In the genomic region with DNA sequence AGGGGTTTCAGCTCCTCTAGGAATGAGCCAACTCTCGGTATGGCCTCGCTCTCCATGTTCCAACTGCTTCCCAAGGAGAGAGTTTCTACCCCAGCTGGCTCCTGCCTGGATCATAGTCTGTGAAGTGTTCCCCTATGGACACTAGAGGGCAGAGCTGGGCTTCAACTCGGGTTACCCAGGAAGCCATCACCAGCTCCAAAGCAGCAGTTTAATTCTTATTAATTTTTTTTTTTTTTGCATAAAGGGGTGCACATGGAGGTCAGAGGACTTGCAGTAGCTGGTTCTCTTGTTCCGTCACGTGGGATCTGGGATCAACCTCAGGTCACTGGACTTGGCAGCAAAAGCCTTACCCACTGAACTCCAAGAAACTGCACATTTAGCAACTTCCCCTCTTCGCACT, we compare ENCODE assay signal across 8 mouse cellular contexts. TPM values are rescaled to one million over a fixed set of nuclear protein-coding genes. Genes with fewer than 3 reads are reported as not detected.
DNase-seq lines count a peak whose midpoint lies in the region; ATAC-seq lines count a peak whose summit lies in the region.
"Had no signal": no experiment of that assay in that cellular context is flagged by ENCODE, and none has a peak within 500 bp of the region (broad histone marks: within the 10 kb centered on the region; RNA-seq: fewer than 3 reads in every experiment).

No protein-coding gene starts in this region.

- ATAC-seq in forebrain, embryonic 14.5 days = peak; percentile 79
- ATAC-seq in hindbrain, embryonic 11.5 days (ENCODE audit: low FRiP score) = no peak
- ATAC-seq in lung, embryonic 16.5 days (ENCODE audit: low read depth) = peak; percentile 72

- H3K27me3 ChIP-seq in forebrain, embryonic 14.5 days (replicated peaks; ENCODE audit: control insufficient read depth, insufficient read depth, low read length) = no peaks in the 10 kb centered on the region
- H3K27me3 ChIP-seq in hindbrain, embryonic 11.5 days (ENCODE audit: control insufficient read depth, insufficient read depth, low read length) = no peaks in the 10 kb centered on the region
- H3K27me3 ChIP-seq in lung, embryonic 16.5 days (ENCODE audit: control insufficient read depth, insufficient read depth, low read depth, low read length) = no peaks in the 10 kb centered on the region
- H3K27me3 ChIP-seq: megakaryocyte, embryonic 14.5 days had no signal

- no peaks in the 10 kb centered on the region for H3K4me1 ChIP-seq in forebrain, embryonic 14.5 days (ENCODE audit: control insufficient read depth, insufficient read depth, low read length)
- no peaks in the 10 kb centered on the region for H3K4me1 ChIP-seq in hindbrain, embryonic 11.5 days (replicated peaks; ENCODE audit: control insufficient read depth, insufficient read depth, low read length)
- peaks cover 3% of the 10 kb centered on the region; the same call in 1 of the 2 replicates for H3K4me1 ChIP-seq in lung, embryonic 16.5 days (replicated peaks; ENCODE audit: control insufficient read depth, insufficient read depth, low read length)

- peak; percentile 93 for DNase-seq in NIH3T3 (ENCODE audit: low read depth)
- DNase-seq in c-Kit-positive CD71-positive TER-119-negative erythroid progenitor cells, embryonic 14.5 days (ENCODE audit: low read depth) = peak; percentile 54
- peak; percentile 92 for DNase-seq in forebrain, embryonic 14.5 days (ENCODE audit: low spot score)
- DNase-seq in hindbrain, embryonic 11.5 days (ENCODE audit: low spot score) = peak; percentile 79
- peak; percentile 83 to 85 for DNase-seq in layer of hippocampus, postnatal 10 days (ENCODE audit: low spot score in 2 of 2)
- peak; percentile 91 for DNase-seq in retina, embryonic 14.5 days (ENCODE audit: low spot score)

- H3K27ac ChIP-seq in forebrain, embryonic 14.5 days (ENCODE audit: low read depth, low read length) = no peak overlapping the region
- H3K27ac ChIP-seq in hindbrain, embryonic 11.5 days (ENCODE audit: low read depth, low read length) = 0 out of 2 replicates have a peak overlapping the region, but pooled peaks have one; percentile 24
- peak overlapping the region; percentile 45 for H3K27ac ChIP-seq in lung, embryonic 16.5 days (ENCODE audit: low read length)

- H3K9ac ChIP-seq in forebrain, embryonic 14.5 days (ENCODE audit: low read length) = no peak overlapping the region; the same call in 1 of the 2 replicates
- H3K9ac ChIP-seq in hindbrain, embryonic 11.5 days (ENCODE audit: low read depth, low read length) = no peak overlapping the region
- H3K9ac ChIP-seq in lung, embryonic 16.5 days (ENCODE audit: low read length) = no peak overlapping the region; the same call in 1 of the 2 replicates

- H3K4me2 ChIP-seq in forebrain, embryonic 14.5 days (ENCODE audit: low read length) = no peak overlapping the region
- H3K4me2 ChIP-seq in hindbrain, embryonic 11.5 days (replicated peaks; ENCODE audit: low read depth, low read length) = no peak overlapping the region
- no peak overlapping the region for H3K4me2 ChIP-seq in lung, embryonic 16.5 days (ENCODE audit: low read depth, low read length)

- H3K9me3 ChIP-seq in forebrain, embryonic 14.5 days (replicated peaks; ENCODE audit: control insufficient read depth, low read length) = no peaks in the 10 kb centered on the region
- H3K9me3 ChIP-seq in hindbrain, embryonic 11.5 days (ENCODE audit: control insufficient read depth, low read length) = no peaks in the 10 kb centered on the region
- no peaks in the 10 kb centered on the region for H3K9me3 ChIP-seq in lung, embryonic 16.5 days (ENCODE audit: control insufficient read depth, low read length)
- H3K9me3 ChIP-seq: megakaryocyte, embryonic 14.5 days had no signal

- no peak overlapping the region for H3K4me3 ChIP-seq in forebrain, embryonic 14.5 days (ENCODE audit: low read depth, low read length)
- H3K4me3 ChIP-seq in hindbrain, embryonic 11.5 days (ENCODE audit: low read depth, low read length) = no peak overlapping the region
- no peak overlapping the region for H3K4me3 ChIP-seq in lung, embryonic 16.5 days (ENCODE audit: low read length)
- H3K4me3 ChIP-seq: megakaryocyte, embryonic 14.5 days had no signal

- WGBS in forebrain, embryonic 14.5 days = 33% methylated on average over 6 of the region's 6 CpGs
- WGBS in hindbrain, embryonic 11.5 days = 37% methylated on average over 6 of the region's 6 CpGs
- WGBS in lung, embryonic 16.5 days = 17% methylated on average over 6 of the region's 6 CpGs

- H3K36me3 ChIP-seq in forebrain, embryonic 14.5 days (ENCODE audit: control insufficient read depth, insufficient read depth, low read length) = peaks cover 69% of the 10 kb centered on the region
- 0 out of 2 replicates have a peak, but pooled peaks cover 7% of the 10 kb centered on the region for H3K36me3 ChIP-seq in hindbrain, embryonic 11.5 days (ENCODE audit: control insufficient read depth, insufficient read depth, low read length)
- no peaks in the 10 kb centered on the region; the same call in 1 of the 2 replicates for H3K36me3 ChIP-seq in lung, embryonic 16.5 days (ENCODE audit: control insufficient read depth, insufficient read depth, low read length)

RNA-seq across cellular contexts. Expression of a gene that starts 11.5 kb away (rescaled TPM):
- polyA plus RNA-seq in forebrain, embryonic 14.5 days (2014; fragmentation: Nextera tagmentation; extraction: Ambion mirVana) = not detected in 2 replicates
- polyA plus RNA-seq in hindbrain, embryonic 11.5 days (2014; fragmentation: Nextera tagmentation; extraction: Ambion mirVana) = 0.22 and 0.38 TPM in 2 replicates
- under 1 TPM; 0.18 to 0.25 TPM for total RNA-seq in layer of hippocampus, postnatal 10 days (2021)
- polyA plus RNA-seq in lung, embryonic 16.5 days (2015; fragmentation: Nextera tagmentation; extraction: Ambion mirVana) = 0.38 TPM in 1 of 2 replicates, not detected in the other

RNA-seq across cellular contexts. Expression of a gene that starts 15.8 kb away (rescaled TPM):
- 1.5 and 4.6 TPM in 2 replicates for polyA plus RNA-seq in forebrain, embryonic 14.5 days (2014; fragmentation: Nextera tagmentation; extraction: Ambion mirVana)
- 7.1 TPM in 2 replicates for polyA plus RNA-seq in hindbrain, embryonic 11.5 days (2014; fragmentation: Nextera tagmentation; extraction: Ambion mirVana)
- total RNA-seq in layer of hippocampus, postnatal 10 days (2021) = 1 to 10 TPM; 5.0 to 7.5 TPM
- polyA plus RNA-seq in lung, embryonic 16.5 days (2015; fragmentation: Nextera tagmentation; extraction: Ambion mirVana) = 9.7 and 12.4 TPM in 2 replicates

RNA-seq across cellular contexts. Expression of a gene that starts 27.5 kb away (rescaled TPM):
- polyA plus RNA-seq in forebrain, embryonic 14.5 days (2014; fragmentation: Nextera tagmentation; extraction: Ambion mirVana) = 10.4 and 11.8 TPM in 2 replicates
- polyA plus RNA-seq in hindbrain, embryonic 11.5 days (2014; fragmentation: Nextera tagmentation; extraction: Ambion mirVana) = 13.7 TPM in 2 replicates
- 10 to 100 TPM; 46.2 to 46.9 TPM for total RNA-seq in layer of hippocampus, postnatal 10 days (2021)
- polyA plus RNA-seq in lung, embryonic 16.5 days (2015; fragmentation: Nextera tagmentation; extraction: Ambion mirVana) = 14.2 and 16.3 TPM in 2 replicates

RNA-seq across cellular contexts. Expression of a gene that starts 28.0 kb away (rescaled TPM):
- 4.6 and 6.6 TPM in 2 replicates for polyA plus RNA-seq in forebrain, embryonic 14.5 days (2014; fragmentation: Nextera tagmentation; extraction: Ambion mirVana)
- 5.0 and 6.3 TPM in 2 replicates for polyA plus RNA-seq in hindbrain, embryonic 11.5 days (2014; fragmentation: Nextera tagmentation; extraction: Ambion mirVana)
- total RNA-seq in layer of hippocampus, postnatal 10 days (2021) = 1 to 10 TPM; 8.7 to 8.9 TPM
- 14.8 and 18.1 TPM in 2 replicates for polyA plus RNA-seq in lung, embryonic 16.5 days (2015; fragmentation: Nextera tagmentation; extraction: Ambion mirVana)

RNA-seq across cellular contexts. Expression of a gene that starts 28.1 kb away (rescaled TPM):
- polyA plus RNA-seq in forebrain, embryonic 14.5 days (2014; fragmentation: Nextera tagmentation; extraction: Ambion mirVana) = 12.3 and 12.4 TPM in 2 replicates
- polyA plus RNA-seq in hindbrain, embryonic 11.5 days (2014; fragmentation: Nextera tagmentation; extraction: Ambion mirVana) = 25.9 and 28.5 TPM in 2 replicates
- total RNA-seq in layer of hippocampus, postnatal 10 days (2021) = 10 to 100 TPM; 13.2 to 20.1 TPM
- polyA plus RNA-seq in lung, embryonic 16.5 days (2015; fragmentation: Nextera tagmentation; extraction: Ambion mirVana) = 34.2 and 42.6 TPM in 2 replicates
